Mouse (Mus musculus) brain, embryonic 18.5 days (tissue): Measurements from ENCODE around the gene Rrp12.

ENCODE experiments used
- DNase-seq: peaks from one replicate; pipeline ENCODE4 v3.0.0-alpha.2; 2012; ENCODE audit warnings: low read depth, low spot score

Gene Rrp12

GRCm38 (mm10) chr19:41830106-41831031 is 65.6 kb downstream of the Rrp12 start:
- no peak for DNase-seq

GRCm38 (mm10) chr19:41829381-41830105 is 66.4 kb downstream of the Rrp12 start, which contains the start of gene Frat1:
Gene Frat1, plus strand, starts transcription at chr19:41829970.
- DNase-seq: peak; percentile 92

GRCm38 (mm10) chr19:41828941-41829340 is 67.0 kb downstream of the Rrp12 start:
- DNase-seq: no peak

GRCm38 (mm10) chr19:41826529-41826928 is 69.4 kb downstream of the Rrp12 start:
- DNase-seq: no peak

GRCm38 (mm10) chr19:41824950-41825349 is 71.0 kb downstream of the Rrp12 start:
- no peak for DNase-seq

- DNase-seq: no peak
These were observed 73.4 kb downstream of the Rrp12 start for GRCm38 (mm10) chr19:41822589-41822988.

- no peak for DNase-seq
These were observed 74.5 kb downstream of the Rrp12 start for GRCm38 (mm10) chr19:41821436-41821835.

GRCm38 (mm10) chr19:41818749-41819148 is 77.2 kb downstream of the Rrp12 start:
- DNase-seq: no peak

GRCm38 (mm10) chr19:41817325-41817724 is 78.6 kb downstream of the Rrp12 start:
- DNase-seq: no peak

GRCm38 (mm10) chr19:41816915-41817314 is 79.1 kb downstream of the Rrp12 start:
- no peak for DNase-seq

- DNase-seq: no peak
These were observed 79.6 kb downstream of the Rrp12 start for GRCm38 (mm10) chr19:41816410-41816809.

GRCm38 (mm10) chr19:41813374-41813773 is 82.6 kb downstream of the Rrp12 start:
- DNase-seq: no peak
